Mouse (Mus musculus) lung, adult 2 months (tissue): ENCODE results near the gene Myl3.

Experiments
- CTCF ChIP-seq: fragments of 200-500 bp; IDR thresholded peaks from 2 replicates; pipeline ENCODE4 v1.5.1; 2011; ENCODE audit warnings: mild to moderate bottlenecking, low read length, control low read depth; ENCODE audit not compliant: insufficient read depth
- POLR2A ChIP-seq: fragments of 200-500 bp; IDR thresholded peaks from 2 replicates; pipeline ENCODE4 v1.6.1; 2011; ENCODE audit warnings: low read depth, mild to moderate bottlenecking, control low read depth, low read length, borderline replicate concordance; ENCODE audit errors: extremely low read depth

DNA sequence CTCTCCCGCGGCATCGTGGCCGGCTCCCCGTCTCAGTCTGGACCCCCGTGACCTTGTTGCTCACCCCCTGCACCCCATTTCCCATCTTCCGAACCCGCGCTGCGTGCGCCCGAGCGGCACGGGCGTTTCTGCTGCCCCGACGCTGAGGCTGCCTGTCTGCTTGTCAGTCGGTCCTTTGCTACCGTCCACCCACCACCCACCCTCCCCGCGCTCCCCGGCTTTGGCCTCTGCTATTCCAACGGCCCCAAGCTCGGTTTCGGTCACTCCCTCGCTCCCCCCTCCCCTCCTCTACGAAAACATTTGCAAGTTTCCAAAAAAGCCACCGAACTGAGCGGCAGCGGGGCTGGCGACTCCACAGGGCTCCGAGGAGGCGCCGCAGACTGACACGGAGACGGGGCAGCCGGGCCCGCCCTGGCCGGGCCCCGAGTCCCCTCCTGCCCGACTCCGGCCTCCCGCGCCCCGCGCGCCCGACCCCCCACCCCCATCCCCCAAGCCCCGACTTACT is 1.3 kb downstream of the Myl3 start:
- TF ChIP-seq POLR2A (no peak), CTCF (no peak)
